Mouse (Mus musculus): ENCODE results near the gene Gm19426.

- TF ChIP-seq POLR2A (IDR thresholded peaks at IDR 0.05; ENCODE audit: low read depth, low read length) (no peak), CTCF (IDR thresholded peaks at IDR 0.05; ENCODE audit: extremely low read depth, insufficient read length, insufficient replicate concordance, low read depth, low read length) (no peak)
Observed at GRCm38 (mm10) chr2:84705295-84705694, 38.2 kb downstream of the Gm19426 start.

Data from small intestine, adult 2 months (tissue).